Mouse (Mus musculus) heart, adult 2 months (tissue): ENCODE measurements around the gene Selenbp2.
"Not testable (repeated sequence)": the region's sequence is repeated elsewhere in the genome, so short reads cannot be mapped to it uniquely, and the experiment has no call there.

Experiments
- CTCF ChIP-seq: fragments of 200-600 bp; IDR thresholded peaks from 2 replicates; pipeline ENCODE4 v1.8.1; 2022; ENCODE audit warnings: antibody characterized with exemption, mild to moderate bottlenecking, moderate library complexity
- POLR2A ChIP-seq: fragments of 200-500 bp; IDR thresholded peaks from 2 replicates; pipeline ENCODE4 v1.6.1; 2011; ENCODE audit warnings: mild to moderate bottlenecking, low read depth, low read length, control low read depth; ENCODE audit not compliant: insufficient read depth

DNA sequence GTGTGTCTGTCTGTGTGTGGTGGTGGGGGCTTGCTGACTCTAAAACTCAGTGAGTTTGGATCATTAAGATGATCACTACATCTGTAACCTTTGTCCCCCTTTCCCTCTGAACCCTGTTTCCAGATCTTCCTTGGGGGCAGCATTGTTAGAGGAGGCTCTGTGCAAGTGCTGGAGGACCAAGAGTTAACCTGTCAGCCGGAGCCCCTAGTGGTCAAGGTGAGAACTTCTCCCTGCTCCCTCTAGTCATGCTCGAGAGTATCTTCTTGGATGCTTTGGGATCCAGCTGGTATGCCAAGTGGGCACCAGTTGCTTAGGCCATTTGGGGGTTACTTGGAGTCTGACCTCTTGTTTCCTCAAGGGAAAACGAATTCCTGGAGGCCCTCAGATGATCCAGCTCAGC is 10.0 kb downstream of the Selenbp2 start:
- TF ChIP-seq CTCF = peak; percentile 47
- not testable (repeated sequence) for TF ChIP-seq POLR2A
